Mouse (Mus musculus) liver, embryonic 11.5 days (tissue): ENCODE results near the gene Gm18336. TPM values are rescaled to one million over a fixed set of nuclear protein-coding genes. Genes with fewer than 3 reads are reported as not detected.

Experiments used
- ATAC-seq: fragments of 200-750 bp; cut with Nextera tagmentation; replicated peaks from 2 replicates; pipeline ENCODE4 v1.8.0; 2017; ENCODE audit warnings: moderate number of reproducible peaks, mild to moderate bottlenecking, moderate TSS enrichment, moderate library complexity; ENCODE audit not compliant: low FRiP score
- DNase-seq: peaks from one replicate; pipeline ENCODE4 v3.0.0-alpha.2; 2017; ENCODE audit warnings: low spot score
- H3K27ac ChIP-seq: fragments of 300-500 bp; sonication (generic); 2 replicates; pipeline ENCODE4 v1.5.1; 2014; ENCODE audit warnings: mild to moderate bottlenecking, low read depth, low read length, control low read depth
- H3K27me3 ChIP-seq: fragments of 300-500 bp; sonication (generic); replicated peaks from 2 replicates; pipeline ENCODE4 v1.6.1; 2014; ENCODE audit warnings: low read length, mixed read lengths; ENCODE audit not compliant: control insufficient read depth, insufficient read depth
- H3K36me3 ChIP-seq: fragments of 300-500 bp; sonication (generic); 2 replicates; pipeline ENCODE4 v1.6.1; 2014; ENCODE audit warnings: mild to moderate bottlenecking, low read length, moderate library complexity, mixed read lengths; ENCODE audit not compliant: control insufficient read depth, insufficient read depth
- H3K4me1 ChIP-seq: fragments of 300-500 bp; sonication (generic); replicated peaks from 2 replicates; pipeline ENCODE4 v1.6.1; 2014; ENCODE audit warnings: low read length, mixed read lengths; ENCODE audit not compliant: control insufficient read depth, insufficient read depth
- H3K4me2 ChIP-seq: fragments of 300-500 bp; sonication (generic); 2 replicates; pipeline ENCODE4 v1.6.1; 2014; ENCODE audit warnings: mild to moderate bottlenecking, control low read depth, moderate library complexity
- H3K4me3 ChIP-seq: fragments of 300-500 bp; sonication (generic); 2 replicates; pipeline ENCODE4 v1.5.1; 2014; ENCODE audit warnings: low read depth, low read length, control low read depth
- H3K9ac ChIP-seq: fragments of 300-500 bp; sonication (generic); 2 replicates; pipeline ENCODE4 v1.6.1; 2014; ENCODE audit warnings: low read depth, low read length, control low read depth
- H3K9me3 ChIP-seq: fragments of 300-500 bp; sonication (generic); 2 replicates; pipeline ENCODE4 v1.6.1; 2016; ENCODE audit warnings: low read length, inconsistent platforms, mixed read lengths; ENCODE audit not compliant: control insufficient read depth
- WGBS: fragments of 180-500 bp; shearing (Covaris S2); extraction: QIAGEN DNeasy Blood & Tissue Kit; methylation state at CpG from one replicate; pipeline ENCODE4 v1.1.7; 2014; 5-methylcytosine and 5-hydroxymethylcytosine counted together
- polyA plus RNA-seq: library from polyadenylated mRNA; unstranded; fragments of >200 nt; fragmentation: Nextera tagmentation; extraction: Ambion mirVana; gene quantifications from 2 replicates; pipeline ENCODE4 v1.2.1, GENCODE M21; 2014

Gene Gm18336
- polyA plus RNA-seq, 1 experiment from 2014 or later: not detected

DNA sequence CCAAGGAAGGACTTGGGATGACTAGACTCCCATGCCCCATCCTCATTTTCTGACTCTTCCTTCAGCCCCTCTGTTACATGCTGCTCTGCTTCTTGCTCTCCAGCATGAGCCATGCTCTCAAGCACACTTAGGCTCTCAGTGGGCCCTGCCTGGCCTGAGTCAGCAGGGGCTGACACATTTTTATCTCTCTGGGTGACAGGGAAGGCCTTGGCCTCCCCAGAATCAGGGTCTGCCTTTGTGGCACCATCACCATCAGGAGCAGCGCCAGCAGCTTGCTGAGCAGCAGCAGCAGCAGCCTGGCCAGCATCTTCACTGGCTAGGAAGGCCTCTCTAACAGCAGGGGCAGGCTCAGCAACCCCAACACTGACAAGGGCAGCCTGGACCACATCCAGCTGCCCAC, 2.1 kb downstream of the Gm18336 start:
- no peak overlapping the region for H3K4me3 ChIP-seq

DNA sequence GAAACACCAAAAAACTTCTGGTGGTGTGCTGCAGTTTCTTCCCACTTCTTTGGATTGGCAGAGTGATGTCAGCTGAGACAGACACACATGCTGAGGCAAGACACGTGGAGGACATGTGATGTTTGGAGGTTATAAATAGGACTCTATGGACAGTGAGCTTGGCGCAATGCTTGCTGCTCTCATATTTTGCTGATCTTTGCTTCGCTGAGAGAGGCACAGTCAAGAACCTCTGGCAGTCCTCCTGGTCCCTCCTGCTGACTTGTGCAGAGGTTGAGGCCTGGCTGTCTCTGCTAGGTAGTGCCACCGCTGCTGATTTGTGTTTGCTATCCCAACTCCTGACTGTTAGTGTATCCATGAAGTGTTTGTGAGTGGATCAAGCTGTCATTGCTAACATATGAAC, 7.1 kb downstream of the Gm18336 start:
- Histone ChIP-seq H3K4me1 (no peaks in the 10 kb centered on the region), H3K4me2 (no peak overlapping the region), H3K27me3 (no peaks in the 10 kb centered on the region), H3K27ac (no peak overlapping the region), H3K9ac (no peak overlapping the region), H3K4me3 (no peak overlapping the region), H3K36me3 (no peaks in the 10 kb centered on the region), H3K9me3 (no peaks in the 10 kb centered on the region)
- WGBS: 86% methylated on average over 4 of the region's 4 CpGs
- DNase-seq: no peak
- ATAC-seq: no peak

More for the DNA sequence above, 2.1 kb downstream of the Gm18336 start:
- WGBS: 78% methylated on average over 1 of the region's 1 CpGs
- Histone ChIP-seq H3K27ac (no peak overlapping the region), H3K36me3 (no peaks in the 10 kb centered on the region), H3K9ac (no peak overlapping the region), H3K9me3 (no peaks in the 10 kb centered on the region), H3K27me3 (no peaks in the 10 kb centered on the region), H3K4me1 (no peaks in the 10 kb centered on the region), H3K4me2 (no peak overlapping the region)
- DNase-seq: no peak
- ATAC-seq: no peak

DNA sequence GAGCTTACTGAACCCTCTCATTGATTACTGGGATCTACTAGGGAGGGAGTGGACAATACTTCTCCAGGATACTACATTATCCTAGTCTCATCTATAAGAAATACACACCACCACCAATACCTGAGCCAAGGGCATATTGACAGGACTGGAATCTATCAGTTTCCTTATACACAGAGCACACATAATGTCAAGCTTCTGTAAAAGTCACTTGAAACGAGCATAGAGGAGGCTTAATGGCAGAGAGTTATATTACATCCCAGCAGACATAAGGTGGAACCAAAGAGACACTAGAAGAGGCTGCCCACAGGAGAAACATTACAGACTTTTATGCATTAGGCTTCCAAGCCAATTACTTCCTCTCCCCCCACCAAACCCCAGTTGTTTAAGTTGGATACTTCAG, 13.6 kb downstream of the Gm18336 start:
- Histone ChIP-seq H3K4me3 (no peak overlapping the region), H3K36me3 (no peaks in the 10 kb centered on the region), H3K9me3 (no peaks in the 10 kb centered on the region), H3K9ac (no peak overlapping the region), H3K27me3 (no peaks in the 10 kb centered on the region; the same call in 1 of the 2 replicates), H3K27ac (no peak overlapping the region), H3K4me1 (no peaks in the 10 kb centered on the region), H3K4me2 (no peak overlapping the region)
- ATAC-seq (no peak), DNase-seq (no peak)
- 36% methylated on average over 1 of the region's 1 CpGs for whole genome bisulfite sequencing

DNA sequence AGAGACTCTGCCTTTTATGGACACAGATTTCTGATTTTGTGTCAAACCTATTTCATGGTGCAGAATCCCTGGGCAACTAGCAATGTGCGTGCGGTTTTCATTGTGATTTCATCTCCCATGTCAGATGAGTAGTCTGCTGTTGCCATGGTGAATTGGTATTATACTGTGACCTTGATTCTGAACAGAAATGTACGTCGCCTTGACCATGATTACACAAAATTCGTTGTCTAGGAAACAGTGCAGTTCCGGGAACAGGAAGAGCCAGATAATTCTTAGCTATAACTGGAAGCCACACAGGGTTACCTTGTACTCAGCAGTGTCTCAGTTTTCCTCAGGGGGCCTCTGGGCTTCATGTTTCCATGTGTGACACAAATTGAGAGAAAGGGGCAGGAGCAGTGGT, 14.1 kb downstream of the Gm18336 start:
- ATAC-seq: no peak
- Histone ChIP-seq H3K4me2 (no peak overlapping the region), H3K27me3 (no peaks in the 10 kb centered on the region; the same call in 1 of the 2 replicates), H3K36me3 (no peaks in the 10 kb centered on the region), H3K27ac (no peak overlapping the region), H3K9me3 (no peaks in the 10 kb centered on the region), H3K9ac (no peak overlapping the region), H3K4me1 (no peaks in the 10 kb centered on the region), H3K4me3 (no peak overlapping the region)
- DNase-seq: no peak
- 77% methylated on average over 6 of the region's 6 CpGs for WGBS

DNA sequence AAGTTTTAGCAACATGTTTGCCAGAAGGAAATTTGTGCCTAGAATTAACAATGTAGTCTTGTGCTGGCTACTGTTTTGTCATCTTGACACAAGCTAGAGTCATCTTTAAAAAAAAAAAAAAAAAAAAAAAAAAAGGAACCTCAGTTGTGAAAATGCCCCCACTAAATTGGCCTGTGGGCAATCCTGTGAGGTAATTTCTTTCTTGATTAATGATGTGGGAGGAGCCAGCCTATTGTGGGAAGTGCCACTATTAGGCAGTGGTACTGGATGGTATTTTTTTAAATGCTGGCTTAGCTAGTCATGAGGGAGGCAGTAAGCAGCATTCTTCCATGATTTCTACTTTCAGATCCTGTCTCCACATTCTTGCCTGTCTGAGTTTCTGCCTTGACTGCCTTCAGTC, 35.2 kb downstream of the Gm18336 start:
- no peaks in the 10 kb centered on the region; the same call in 1 of the 2 replicates for H3K27me3 ChIP-seq
- ATAC-seq: no peak
- no peaks in the 10 kb centered on the region for H3K4me1 ChIP-seq
- no peaks in the 10 kb centered on the region for H3K9me3 ChIP-seq
- H3K9ac ChIP-seq: no peak overlapping the region
- no peaks in the 10 kb centered on the region for H3K36me3 ChIP-seq
- H3K4me3 ChIP-seq: no peak overlapping the region
- no peak for DNase-seq
- H3K27ac ChIP-seq: no peak overlapping the region
- no peak overlapping the region for H3K4me2 ChIP-seq

DNA sequence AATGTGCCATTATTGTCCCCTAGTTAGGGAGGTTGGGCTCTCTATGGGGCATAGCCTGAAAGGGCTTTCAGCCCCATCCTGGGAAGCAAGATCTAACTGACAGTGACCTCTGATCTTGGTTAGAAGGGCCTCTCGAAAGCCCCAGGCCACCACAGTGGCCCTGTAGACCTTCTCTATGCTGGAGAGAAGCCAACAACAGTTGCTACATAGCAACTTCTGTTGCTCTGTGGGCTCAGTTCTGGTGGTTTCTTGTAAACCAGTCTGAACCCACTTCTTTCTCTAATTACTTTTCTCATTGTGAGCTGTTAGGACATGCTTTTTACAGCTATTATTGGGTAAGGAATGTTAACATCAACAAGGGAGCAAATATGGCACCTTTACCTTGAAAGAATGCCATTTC, 41.8 kb downstream of the Gm18336 start:
- 83% methylated on average over 1 of the region's 1 CpGs for WGBS
- no peak overlapping the region for H3K4me3 ChIP-seq
- DNase-seq (no peak), ATAC-seq (no peak)
- H3K9me3 ChIP-seq: no peaks in the 10 kb centered on the region
- no peaks in the 10 kb centered on the region for H3K27me3 ChIP-seq
- H3K27ac ChIP-seq: no peak overlapping the region
- H3K9ac ChIP-seq: no peak overlapping the region
- peaks cover 6% of the 10 kb centered on the region for H3K36me3 ChIP-seq
- no peak overlapping the region for H3K4me2 ChIP-seq
- H3K4me1 ChIP-seq: no peaks in the 10 kb centered on the region

DNA sequence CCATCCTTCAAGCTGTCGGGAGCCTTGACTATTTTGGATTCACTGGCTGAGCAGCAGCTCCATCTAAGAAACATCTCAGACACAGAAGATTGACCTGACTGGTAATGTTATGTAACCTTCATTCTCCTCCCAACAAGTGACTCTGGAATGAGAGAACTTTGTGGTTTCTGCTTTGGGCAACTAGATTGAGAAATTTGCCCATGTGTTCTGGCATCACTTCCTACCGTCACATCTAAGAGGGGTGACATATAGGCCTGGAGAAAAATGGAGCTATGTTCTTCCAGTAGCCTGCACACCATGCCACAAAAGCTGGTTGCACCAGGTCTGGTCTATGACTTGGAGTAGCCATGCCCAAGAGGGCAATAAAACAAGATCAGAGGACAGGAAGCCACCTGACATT, 42.4 kb downstream of the Gm18336 start:
- H3K27me3 ChIP-seq: no peaks in the 10 kb centered on the region
- H3K36me3 ChIP-seq: peaks cover 6% of the 10 kb centered on the region
- no peak overlapping the region for H3K9ac ChIP-seq
- H3K27ac ChIP-seq: no peak overlapping the region
- DNase-seq: no peak
- H3K4me1 ChIP-seq: no peaks in the 10 kb centered on the region
- no peak overlapping the region for H3K4me3 ChIP-seq
- H3K9me3 ChIP-seq: no peaks in the 10 kb centered on the region
- no peak for ATAC-seq
- no peak overlapping the region for H3K4me2 ChIP-seq
- WGBS: 89% methylated on average over 2 of the region's 2 CpGs

Other genes with a start within 250 kb of the Gm18336 start
- not detected in 2 replicates for gene Xlr5b, start 249.9 kb downstream of the Gm18336 start, polyA plus RNA-seq
- not detected in 2 replicates for gene DXBay18, start 249.3 kb downstream of the Gm18336 start, polyA plus RNA-seq
- gene Spin2d, start 221.7 kb downstream of the Gm18336 start, polyA plus RNA-seq: not detected in 2 replicates
- gene Xlr3b, start 206.5 kb downstream of the Gm18336 start, polyA plus RNA-seq: 5.2 and 8.1 TPM in 2 replicates
- 3.3 and 3.8 TPM in 2 replicates for gene Xlr4b, start 184.4 kb downstream of the Gm18336 start, polyA plus RNA-seq
- gene F8a, start 170.4 kb downstream of the Gm18336 start, polyA plus RNA-seq: 6.2 and 6.5 TPM in 2 replicates
- 0.53 and 1.2 TPM in 2 replicates for gene Xlr4c, start 155.6 kb downstream of the Gm18336 start, polyA plus RNA-seq
- not detected in 2 replicates for gene Xlr3c, start 133.3 kb downstream of the Gm18336 start, polyA plus RNA-seq
- not detected in 2 replicates for gene Xlr5a, start 105.8 kb downstream of the Gm18336 start, polyA plus RNA-seq
- not detected in 2 replicates for gene Xlr5c, start 105.8 kb downstream of the Gm18336 start, polyA plus RNA-seq
- gene Gm45015, start 61.9 kb downstream of the Gm18336 start, polyA plus RNA-seq: not detected in 2 replicates
- gene Zfp275, start 56.1 kb downstream of the Gm18336 start, polyA plus RNA-seq: 8.4 TPM in 2 replicates
- 0.06 TPM in 1 of 2 replicates, not detected in the other for gene Zfp92, start 12.4 kb upstream of the Gm18336 start, polyA plus RNA-seq
- not detected in 2 replicates for gene Trex2, start 36.6 kb upstream of the Gm18336 start, polyA plus RNA-seq
- 66.2 and 67.8 TPM in 2 replicates for gene Haus7, start 60.3 kb upstream of the Gm18336 start, polyA plus RNA-seq
- 21.5 and 22.9 TPM in 2 replicates for gene Bgn, start 84.9 kb upstream of the Gm18336 start, polyA plus RNA-seq
- 0.09 and 0.10 TPM in 2 replicates for gene Atp2b3, start 104.3 kb upstream of the Gm18336 start, polyA plus RNA-seq
- gene Dusp9, start 240.7 kb upstream of the Gm18336 start, polyA plus RNA-seq: 20.6 and 30.7 TPM in 2 replicates